Comparison of ENCODE assay signal across 18 mouse cellular contexts in the genomic region with DNA sequence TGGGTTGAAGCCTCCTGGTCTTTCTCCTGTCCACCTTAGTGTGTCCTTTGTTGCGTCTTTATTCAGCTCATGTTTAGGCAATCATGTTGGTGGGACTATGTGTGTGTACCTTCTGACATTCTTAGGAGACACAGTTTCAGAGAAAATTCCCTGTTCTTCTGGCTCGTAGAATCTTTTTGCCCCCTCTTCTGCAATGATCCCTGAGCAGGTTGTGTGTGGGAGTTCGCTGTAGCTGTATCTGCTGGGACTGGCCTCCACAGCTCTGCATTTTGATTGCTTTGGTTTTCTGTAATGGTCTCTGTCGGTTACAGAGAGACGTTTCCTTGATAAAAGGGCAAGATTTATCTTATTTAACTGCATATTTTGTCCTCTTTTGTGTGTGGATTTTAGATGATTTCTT.
"Had no signal": no experiment of that assay in that cellular context is flagged by ENCODE, and none has a peak within 500 bp of the region (broad histone marks: within the 10 kb centered on the region; RNA-seq: fewer than 3 reads in every experiment).

No protein-coding gene starts in this region.

- H3K36me3 ChIP-seq: lung, embryonic 15.5 days; midbrain, embryonic 15.5 days; neural tube, embryonic 12.5 days had no signal

- H3K9ac ChIP-seq: limb, embryonic 12.5 days; liver, embryonic 13.5 days; liver, postnatal 0 days; lung, embryonic 15.5 days; midbrain, embryonic 15.5 days; neural tube, embryonic 12.5 days had no signal

- ATAC-seq: inflammation-experienced regulatory T-cells, adult 6 months; liver, postnatal 0 days; midbrain, embryonic 15.5 days had no signal

- H3K27ac ChIP-seq: kidney, postnatal 0 days; limb, embryonic 12.5 days; liver, embryonic 13.5 days; lung, embryonic 15.5 days; macrophage; midbrain, embryonic 15.5 days; neural tube, embryonic 12.5 days had no signal

- H3K4me1 ChIP-seq: midbrain, embryonic 15.5 days had no signal

- H3K4me2 ChIP-seq: limb, embryonic 12.5 days; liver, embryonic 13.5 days; lung, embryonic 15.5 days; midbrain, embryonic 11.5 days; midbrain, embryonic 15.5 days; neural tube, embryonic 12.5 days had no signal

- H3K4me3 ChIP-seq: limb, embryonic 12.5 days; liver, embryonic 13.5 days; lung, embryonic 15.5 days; megakaryocyte, embryonic 14.5 days; midbrain, embryonic 15.5 days; neural tube, embryonic 12.5 days had no signal

- DNase-seq: kidney, adult 11 months; kidney, adult 9 months; kidney, postnatal 36 days; liver; liver, embryonic 13.5 days; liver, postnatal 0 days; lung, postnatal 14 days; thymus, adult 2 months; thymus, postnatal 25 days had no signal

- H3K9me3 ChIP-seq: limb, embryonic 12.5 days; liver, embryonic 13.5 days; lung, embryonic 15.5 days; megakaryocyte, embryonic 14.5 days; midbrain, embryonic 15.5 days; neural tube, embryonic 12.5 days had no signal

- H3K27me3 ChIP-seq: limb, embryonic 12.5 days; liver, embryonic 13.5 days; lung, embryonic 15.5 days; megakaryocyte, embryonic 14.5 days; midbrain, embryonic 15.5 days; neural tube, embryonic 12.5 days had no signal
